Mouse (Mus musculus): ENCODE measurements around the gene Syn2.
A peak's percentile ranks its signal among the peaks of the same experiment; 100 is the strongest.

- TF ChIP-seq MAX (IDR thresholded peaks at IDR 0.05) (peak; percentile 25), FOSL1 (IDR thresholded peaks at IDR 0.05; ENCODE audit: insufficient read depth, low read length, poor library complexity, severe bottlenecking) (no peak)
Measured at GRCm38 (mm10) chr6:115178826-115179225, 44.1 kb downstream of the Syn2 start.

All from C2C12 (cell line).